Mouse (Mus musculus): ENCODE measurements around the gene Gpr6.

Gene Gpr6

GRCm38 (mm10) chr10:41072116-41072515, at the start of gene Gpr6:
Gene Gpr6, minus strand, starts transcription at chr10:41072285.
- peak; percentile 20 for DNase-seq

- DNase-seq = no peak
Measured at GRCm38 (mm10) chr10:41100060-41100459, 28.0 kb upstream of the Gpr6 start.

- no peak for DNase-seq
Measured at GRCm38 (mm10) chr10:41098137-41098536, 26.1 kb upstream of the Gpr6 start.

GRCm38 (mm10) chr10:41088852-41089251, 16.8 kb upstream of the Gpr6 start:
- DNase-seq = no peak

- DNase-seq = no peak
Measured at GRCm38 (mm10) chr10:41071696-41072095, 389 bp downstream of the Gpr6 start.

- peak; percentile 12 for DNase-seq
Measured at GRCm38 (mm10) chr10:41070693-41071651, 1.1 kb downstream of the Gpr6 start.

- DNase-seq = no peak
Measured at GRCm38 (mm10) chr10:41060250-41060831, 11.7 kb downstream of the Gpr6 start.

GRCm38 (mm10) chr10:41055581-41055980, 16.5 kb downstream of the Gpr6 start:
- no peak for DNase-seq

GRCm38 (mm10) chr10:41054005-41054404, 18.1 kb downstream of the Gpr6 start:
- no peak for DNase-seq

GRCm38 (mm10) chr10:41042272-41042671, 29.8 kb downstream of the Gpr6 start:
- no peak for DNase-seq

GRCm38 (mm10) chr10:41041478-41041877, 30.6 kb downstream of the Gpr6 start:
- DNase-seq = no peak

GRCm38 (mm10) chr10:41040530-41041085, 31.5 kb downstream of the Gpr6 start:
- no peak for DNase-seq

GRCm38 (mm10) chr10:41038476-41038875, 33.6 kb downstream of the Gpr6 start:
- DNase-seq = no peak

GRCm38 (mm10) chr10:41037722-41038121, 34.4 kb downstream of the Gpr6 start:
- DNase-seq = peak; percentile 43

- DNase-seq = no peak
Measured at GRCm38 (mm10) chr10:41032811-41033210, 39.3 kb downstream of the Gpr6 start.

GRCm38 (mm10) chr10:41024860-41025259, 47.2 kb downstream of the Gpr6 start:
- DNase-seq = no peak

GRCm38 (mm10) chr10:41024406-41024805, 47.7 kb downstream of the Gpr6 start:
- DNase-seq = no peak

- DNase-seq = no peak
Measured at GRCm38 (mm10) chr10:41022226-41022625, 49.9 kb downstream of the Gpr6 start.
